Mouse (Mus musculus): ENCODE results near the gene Cdkl2.

The Cdkl2 gene

DNA sequence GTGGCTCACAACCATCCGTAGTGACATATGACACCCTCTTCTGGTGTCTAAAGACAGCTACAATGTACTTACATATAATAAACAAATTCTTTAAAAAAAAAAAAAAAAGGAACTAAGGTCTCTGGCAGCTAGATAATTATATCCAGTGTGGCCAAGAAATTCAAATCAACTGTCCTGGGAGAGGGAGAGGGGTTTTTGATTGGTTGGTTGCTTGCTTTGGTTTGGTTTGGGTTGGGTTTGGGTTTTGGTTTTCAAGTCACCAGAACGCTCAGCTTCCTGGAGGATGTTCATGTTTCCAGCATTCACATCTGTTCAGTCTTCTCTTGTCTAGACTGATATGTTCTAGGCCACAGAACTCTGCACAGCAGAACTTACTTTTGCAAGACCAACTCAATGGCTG, 50.6 kb downstream of the Cdkl2 start:
- DNase-seq (ENCODE audit: low spot score in 2 of 2), result no peak

- no peak for DNase-seq (ENCODE audit: low spot score in 2 of 2)
Observed at GRCm38 (mm10) chr5:91991191-91991937, 52.3 kb downstream of the Cdkl2 start.

GRCm38 (mm10) chr5:91989261-91989660, 54.4 kb downstream of the Cdkl2 start:
- DNase-seq (ENCODE audit: low spot score in 2 of 2), result no peak

GRCm38 (mm10) chr5:91987799-91988198, 55.9 kb downstream of the Cdkl2 start:
- DNase-seq (ENCODE audit: low spot score in 2 of 2), result no peak

DNA sequence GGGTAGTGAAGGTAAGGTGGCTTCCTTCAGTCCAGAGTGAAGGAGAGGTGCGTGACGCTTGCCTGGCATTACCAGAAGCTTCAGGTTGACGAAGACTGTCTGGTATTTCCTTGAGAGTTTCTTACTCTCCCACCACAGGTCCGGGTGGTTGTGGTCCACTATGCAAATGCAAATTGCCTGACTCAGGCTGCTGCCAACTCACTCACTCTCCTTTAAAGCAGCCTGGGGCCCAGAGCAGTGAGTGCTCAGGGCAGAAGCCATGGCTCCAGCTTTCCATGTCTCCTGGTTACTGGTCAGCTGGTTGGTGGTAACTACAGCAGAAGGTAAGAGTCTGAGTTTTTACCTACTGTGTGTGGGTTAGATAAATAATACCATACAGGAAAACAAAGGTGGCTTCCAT, 56.4 kb downstream of the Cdkl2 start, which contains the start of gene Odaph:
Gene Odaph (plus strand): TSS at position 240 of the 400 bp plus-strand sequence.
- no peak for DNase-seq (ENCODE audit: low spot score in 2 of 2)

- no peak for DNase-seq (ENCODE audit: low spot score in 2 of 2)
Observed at GRCm38 (mm10) chr5:91985721-91986120, 58.0 kb downstream of the Cdkl2 start.

GRCm38 (mm10) chr5:91983490-91983889, 60.2 kb downstream of the Cdkl2 start:
- no peak for DNase-seq (ENCODE audit: low spot score in 2 of 2)

DNA sequence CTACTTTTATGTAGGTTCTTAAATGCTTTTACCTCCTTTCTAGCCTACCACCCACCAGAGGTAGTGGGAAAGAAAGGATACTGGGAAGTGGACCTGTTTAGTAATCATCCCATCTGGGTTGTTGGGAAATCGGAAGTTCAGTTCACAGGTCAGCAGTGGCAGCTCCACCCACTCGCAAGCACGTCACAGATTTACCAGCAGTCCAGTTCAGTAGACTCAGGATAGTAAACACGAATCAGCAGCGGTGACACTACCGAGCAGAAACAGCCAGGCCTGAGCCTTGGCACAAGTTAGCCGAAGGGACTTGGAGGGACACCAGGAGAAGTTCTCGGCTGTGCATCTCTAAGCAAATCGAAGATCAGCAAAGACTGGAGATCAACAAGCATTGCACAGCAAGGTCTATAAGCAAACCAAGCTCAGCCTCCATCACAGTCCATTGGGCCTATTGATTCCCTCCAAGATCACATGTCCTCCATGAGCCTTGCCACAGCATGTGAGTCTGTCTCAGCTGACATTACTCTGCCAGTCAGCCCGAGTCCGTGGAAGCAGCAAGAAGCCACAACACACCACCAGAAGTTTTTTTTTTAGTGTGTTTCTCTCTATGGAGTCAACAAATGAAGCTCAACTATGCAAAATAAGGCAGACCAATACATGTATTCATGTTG, 62.4 kb downstream of the Cdkl2 start:
- no peak for DNase-seq (ENCODE audit: low spot score in 2 of 2)

- DNase-seq (ENCODE audit: low spot score in 2 of 2), result no peak
Observed at GRCm38 (mm10) chr5:91977397-91977770, 66.3 kb downstream of the Cdkl2 start.

DNA sequence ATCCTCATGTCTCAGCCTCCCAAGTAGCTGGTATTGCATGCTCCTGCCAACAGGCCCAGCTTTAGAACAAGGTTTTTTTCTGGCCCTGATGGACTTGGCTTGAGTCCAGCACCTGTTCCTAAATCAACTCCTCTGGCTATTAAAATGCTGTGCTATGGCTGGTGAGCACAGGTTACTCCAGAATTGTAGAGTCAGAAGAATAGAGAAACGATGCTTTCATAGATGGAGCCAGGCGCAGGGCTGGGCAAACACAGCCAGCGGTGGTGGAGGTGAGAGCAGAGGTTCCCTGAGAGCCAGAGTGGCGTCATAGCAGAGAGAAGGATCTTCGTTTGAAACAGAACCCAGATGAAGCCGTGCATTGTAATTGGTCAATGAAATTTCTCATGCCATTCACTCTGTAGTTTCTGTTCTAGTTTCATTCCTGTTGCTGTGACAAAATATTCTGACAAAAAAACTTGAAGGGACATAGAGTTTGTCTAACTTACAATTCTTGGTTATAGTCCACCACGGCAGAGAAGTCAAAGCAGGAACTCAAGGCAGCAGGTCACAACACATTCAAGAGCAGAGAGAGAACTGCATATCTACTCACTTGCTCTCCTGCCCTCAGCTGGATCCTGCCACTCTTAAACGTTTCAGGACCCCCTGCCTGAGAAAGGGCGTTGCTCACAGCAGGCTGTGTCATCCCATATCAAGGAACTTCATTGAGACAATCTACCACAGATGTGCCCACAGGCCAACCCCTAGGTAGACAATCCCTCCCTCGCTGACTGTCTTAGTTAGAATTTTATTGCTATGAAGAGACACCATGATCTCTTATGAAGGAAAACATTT, 66.9 kb downstream of the Cdkl2 start:
- no peak for DNase-seq (ENCODE audit: low spot score in 2 of 2)

GRCm38 (mm10) chr5:91975758-91976157, 67.9 kb downstream of the Cdkl2 start:
- no peak for DNase-seq (ENCODE audit: low spot score in 2 of 2)

DNA sequence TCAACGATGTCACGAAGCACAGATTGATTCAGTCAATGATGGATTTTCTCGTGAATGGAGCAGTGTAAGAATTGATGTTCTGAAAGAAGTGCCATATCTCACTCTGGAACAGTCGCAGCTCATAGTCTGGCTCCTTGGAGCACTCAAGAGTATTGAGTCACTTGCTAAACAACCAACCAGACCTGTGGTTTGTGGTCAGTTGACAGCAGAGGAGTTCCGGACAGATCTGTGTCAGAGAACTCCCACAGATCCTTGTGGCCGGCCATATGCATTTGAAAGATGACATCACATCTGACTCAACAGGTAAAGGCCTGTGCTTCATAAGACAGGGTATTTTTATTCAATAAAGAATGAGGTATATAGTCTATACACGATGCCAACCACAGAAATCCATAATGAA, 69.7 kb downstream of the Cdkl2 start:
- DNase-seq (ENCODE audit: low spot score in 2 of 2), result no peak

GRCm38 (mm10) chr5:91972046-91972445, 71.6 kb downstream of the Cdkl2 start:
- no peak for DNase-seq (ENCODE audit: low spot score in 2 of 2)

DNA sequence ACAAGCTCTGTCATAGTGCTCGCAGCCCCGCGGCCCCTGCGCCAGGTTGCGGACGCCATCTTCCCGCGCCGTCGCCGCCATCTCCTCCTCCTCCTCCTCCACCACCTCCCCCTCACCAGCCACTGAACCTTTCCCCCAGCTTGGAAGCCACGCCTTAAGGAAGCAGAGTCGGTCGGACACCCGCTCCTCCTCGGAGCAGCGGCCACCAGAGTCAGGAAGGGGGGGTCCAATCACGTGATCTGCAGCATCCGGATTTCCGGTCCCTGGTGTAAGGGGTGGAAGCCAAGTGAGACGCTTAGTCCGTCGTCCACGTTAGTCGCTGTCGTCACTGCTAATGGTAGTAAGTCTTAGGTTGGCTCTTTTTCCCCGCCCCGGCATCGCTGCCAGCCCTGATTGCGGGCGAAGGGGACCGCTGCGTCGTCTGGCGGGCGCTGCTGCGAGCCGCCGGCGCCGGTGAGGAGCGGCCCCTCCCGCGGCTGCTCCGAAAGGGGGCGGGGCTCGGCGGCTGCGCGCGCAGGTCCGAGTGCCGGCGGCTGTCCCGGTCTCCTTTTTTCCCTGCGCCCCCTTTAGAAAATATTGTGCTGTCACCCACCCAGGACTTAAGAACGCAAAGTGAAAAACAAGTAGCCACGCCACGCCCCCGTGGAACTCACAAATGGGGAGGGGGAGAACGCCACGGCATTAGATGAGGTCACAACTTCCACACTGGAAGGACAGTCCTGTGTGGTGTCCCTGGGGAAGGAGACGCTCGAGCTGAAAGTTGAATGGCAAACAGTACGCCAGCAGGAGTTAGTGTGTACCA, 80.8 kb downstream of the Cdkl2 start, which contains the start of gene Rchy1:
Gene Rchy1 (minus strand): TSS at position 430 of the 802 bp plus-strand sequence.
- DNase-seq (ENCODE audit: low spot score in 2 of 2), result peak; percentile 94 to 95

DNA sequence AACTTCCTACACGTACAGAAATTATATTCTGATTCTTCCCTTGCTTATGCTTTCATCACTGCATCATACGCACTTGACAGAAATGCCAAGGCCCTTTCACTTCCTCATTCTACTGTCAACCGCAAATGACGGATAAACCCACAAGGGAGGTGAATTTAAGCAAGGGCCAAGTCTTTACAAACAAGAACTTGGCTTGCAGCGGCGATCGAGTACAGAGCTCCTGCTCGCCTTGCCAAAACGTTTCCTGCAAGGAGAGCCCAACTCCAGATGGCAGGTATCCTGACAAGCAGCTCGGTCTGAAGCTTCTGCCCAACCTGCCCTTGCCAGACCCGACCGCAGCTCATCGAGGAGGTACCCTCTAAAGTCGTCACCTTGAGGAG, 81.4 kb downstream of the Cdkl2 start:
- DNase-seq (ENCODE audit: low spot score in 2 of 2), result no peak

- no peak for DNase-seq (ENCODE audit: low spot score in 2 of 2)
Observed at GRCm38 (mm10) chr5:91961370-91961769, 82.3 kb downstream of the Cdkl2 start.

- no peak for DNase-seq (ENCODE audit: low spot score in 2 of 2)
Observed at GRCm38 (mm10) chr5:91960606-91961254, 83.0 kb downstream of the Cdkl2 start.

DNA sequence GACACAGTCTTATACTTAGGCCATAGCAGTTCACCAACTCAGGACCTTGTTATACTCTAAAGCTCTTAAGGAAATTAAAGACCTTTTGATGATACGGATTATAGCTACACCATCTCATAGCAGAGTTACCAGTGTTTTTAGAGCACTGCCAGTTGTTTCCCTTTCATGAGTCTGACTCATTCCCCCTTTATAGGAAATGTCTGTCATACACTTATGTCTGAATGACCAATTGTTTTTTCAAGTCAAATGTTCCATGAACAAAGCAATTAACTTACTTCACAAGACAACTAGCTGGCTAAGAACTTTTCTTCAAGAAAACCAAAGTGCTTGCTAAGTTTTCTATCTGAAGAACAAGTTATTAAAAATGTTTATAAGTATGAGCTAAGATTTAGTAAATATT, 83.7 kb downstream of the Cdkl2 start:
- no peak for DNase-seq (ENCODE audit: low spot score in 2 of 2)

- no peak for DNase-seq (ENCODE audit: low spot score in 2 of 2)
Observed at GRCm38 (mm10) chr5:91959096-91959495, 84.6 kb downstream of the Cdkl2 start.

DNA sequence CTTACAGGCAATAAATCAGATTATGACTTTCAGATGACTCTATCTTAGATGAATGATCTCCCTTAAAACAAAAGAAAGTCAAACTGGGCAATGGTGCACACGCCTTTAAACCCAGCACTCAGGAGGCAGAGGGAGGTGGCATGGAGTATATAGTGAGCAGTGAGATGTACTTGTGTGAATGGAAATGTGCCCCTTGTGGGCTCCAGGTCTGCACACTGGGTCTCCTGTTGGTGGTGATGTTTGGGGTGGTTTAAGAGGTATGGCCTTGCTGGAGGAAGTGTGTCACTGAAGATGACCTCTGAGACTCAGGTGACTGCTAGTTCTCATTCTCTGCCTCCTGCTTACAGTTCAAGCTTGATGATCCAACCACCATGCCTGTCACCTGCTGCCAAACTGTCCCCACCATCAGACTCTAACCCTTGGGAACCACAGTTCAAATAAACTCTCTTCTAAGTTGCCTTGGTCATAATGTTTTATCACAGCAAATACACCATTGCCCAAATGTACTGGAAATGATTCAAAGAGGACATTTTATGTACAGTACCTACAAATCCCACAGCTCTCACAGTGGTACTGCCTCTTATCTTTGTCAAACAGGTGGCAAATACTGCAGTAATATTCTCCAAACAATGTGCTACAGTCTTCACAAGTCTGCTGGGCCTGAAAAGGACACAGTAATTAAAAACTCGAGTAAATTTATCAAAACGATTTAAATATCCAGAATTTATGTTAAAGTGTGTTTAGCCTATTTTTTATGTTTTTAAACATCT, 86.5 kb downstream of the Cdkl2 start:
- no peak for DNase-seq (ENCODE audit: low spot score in 2 of 2)
